Mouse (Mus musculus) limb, embryonic 12.5 days (tissue): ENCODE data around the gene Pip4k2b. TPM values are rescaled to one million over a fixed set of nuclear protein-coding genes. Genes with fewer than 3 reads are reported as not detected.

Experiments
- ATAC-seq: fragments of 200-750 bp; cut with Nextera tagmentation; 2 replicates; pipeline ENCODE4 v1.8.0; 2017; ENCODE audit warnings: low read depth, moderate TSS enrichment; ENCODE audit not compliant: insufficient number of reproducible peaks, insufficient read depth, low FRiP score, low TSS enrichment
- H3K27ac ChIP-seq: fragments of 300-500 bp; sonication (generic); 2 replicates; pipeline ENCODE4 v1.5.1; 2016; ENCODE audit warnings: mild to moderate bottlenecking, moderate library complexity
- H3K27me3 ChIP-seq: fragments of 300-500 bp; sonication (generic); 2 replicates; pipeline ENCODE4 v1.6.1; 2016; ENCODE audit warnings: mild to moderate bottlenecking, moderate library complexity
- H3K36me3 ChIP-seq: fragments of 300-500 bp; sonication (generic); 2 replicates; pipeline ENCODE4 v1.6.1; 2016; ENCODE audit warnings: mild to moderate bottlenecking, moderate library complexity
- H3K4me1 ChIP-seq: fragments of 300-500 bp; sonication (generic); replicated peaks from 2 replicates; pipeline ENCODE4 v1.6.1; 2016
- H3K4me2 ChIP-seq: fragments of 300-500 bp; sonication (generic); 2 replicates; pipeline ENCODE4 v1.6.1; 2016; ENCODE audit warnings: mild to moderate bottlenecking, moderate library complexity
- H3K4me3 ChIP-seq: fragments of 300-500 bp; sonication (generic); replicated peaks from 2 replicates; pipeline ENCODE4 v1.5.1; 2016; ENCODE audit warnings: mild to moderate bottlenecking
- H3K9ac ChIP-seq: fragments of 300-500 bp; sonication (generic); replicated peaks from 2 replicates; pipeline ENCODE4 v1.6.1; 2016; ENCODE audit warnings: mild to moderate bottlenecking, moderate library complexity
- H3K9me3 ChIP-seq: fragments of 300-500 bp; sonication (generic); 2 replicates; pipeline ENCODE4 v1.6.1; 2016; ENCODE audit warnings: mild to moderate bottlenecking, moderate library complexity
- WGBS: fragments of 180-500 bp; shearing (Covaris S2); methylation state at CpG from one replicate; pipeline ENCODE4 v1.1.7; 2016; 5-methylcytosine and 5-hydroxymethylcytosine counted together
- polyA plus RNA-seq: library from polyadenylated mRNA; unstranded; fragments of >200 nt; fragmentation: Nextera tagmentation; extraction: Ambion mirVana; gene quantifications from 2 replicates; pipeline ENCODE4 v1.2.1, GENCODE M21; 2016

Gene Pip4k2b
- polyA plus RNA-seq, 1 experiment from 2014 or later, result 2.7 TPM

GRCm38 (mm10) chr11:97748496-97748895, 4.0 kb upstream of the Pip4k2b start:
- Histone ChIP-seq H3K9ac (no peak overlapping the region), H3K36me3 (peaks cover 72% of the 10 kb centered on the region), H3K4me1 (peaks cover 4% of the 10 kb centered on the region), H3K27me3 (no peaks in the 10 kb centered on the region), H3K9me3 (peaks cover 3% of the 10 kb centered on the region; the same call in 1 of the 2 replicates), H3K4me2 (no peak overlapping the region), H3K27ac (no peak overlapping the region), H3K4me3 (no peak overlapping the region)
- no peak for ATAC-seq
- WGBS, result 87% methylated on average over 5 of the region's 5 CpGs

- no peak overlapping the region for H3K4me2 ChIP-seq
- H3K36me3 ChIP-seq, result peaks cover 65% of the 10 kb centered on the region
- no peak for ATAC-seq
- peaks cover 3% of the 10 kb centered on the region; the same call in 1 of the 2 replicates for H3K9me3 ChIP-seq
- no peak overlapping the region for H3K4me3 ChIP-seq
- 95% methylated on average over 8 of the region's 8 CpGs for WGBS
- H3K27me3 ChIP-seq, result no peaks in the 10 kb centered on the region
- no peak overlapping the region for H3K9ac ChIP-seq
- H3K4me1 ChIP-seq, result peaks cover 12% of the 10 kb centered on the region
- no peak overlapping the region for H3K27ac ChIP-seq
These were observed 3.3 kb upstream of the Pip4k2b start for GRCm38 (mm10) chr11:97747773-97748172.

GRCm38 (mm10) chr11:97745331-97745721, 822 bp upstream of the Pip4k2b start:
- no peak; the same call in 1 of the 2 replicates for ATAC-seq

GRCm38 (mm10) chr11:97744718-97745330, 320 bp upstream of the Pip4k2b start:
- no peaks in the 10 kb centered on the region for H3K27me3 ChIP-seq
- peak overlapping the region; percentile 85 for H3K4me2 ChIP-seq
- H3K27ac ChIP-seq, result peak overlapping the region; percentile 94
- 1% methylated on average over 51 of the region's 57 CpGs for WGBS
- peaks cover 18% of the 10 kb centered on the region for H3K4me1 ChIP-seq
- H3K9me3 ChIP-seq, result no peaks in the 10 kb centered on the region
- peak overlapping the region; percentile 82 for H3K9ac ChIP-seq
- H3K36me3 ChIP-seq, result peaks cover 41% of the 10 kb centered on the region
- ATAC-seq, result peak; percentile 94
- H3K4me3 ChIP-seq, result peak overlapping the region; percentile 83

More at GRCm38 (mm10) chr11:97745331-97745721, 822 bp upstream of the Pip4k2b start:
- H3K4me2 ChIP-seq, result peak overlapping the region; percentile 85
- no peaks in the 10 kb centered on the region for H3K27me3 ChIP-seq
- H3K4me3 ChIP-seq, result peak overlapping the region; percentile 83
- peaks cover 46% of the 10 kb centered on the region for H3K36me3 ChIP-seq
- WGBS, result 12% methylated on average over 13 of the region's 13 CpGs
- peak overlapping the region; percentile 94 for H3K27ac ChIP-seq
- H3K9ac ChIP-seq, result 0 out of 2 replicates have a peak overlapping the region, but pooled peaks have one; percentile 82
- no peaks in the 10 kb centered on the region for H3K9me3 ChIP-seq
- peaks cover 18% of the 10 kb centered on the region for H3K4me1 ChIP-seq

- Histone ChIP-seq H3K27me3 (no peaks in the 10 kb centered on the region), H3K9ac (peak overlapping the region; percentile 82), H3K4me1 (peaks cover 18% of the 10 kb centered on the region), H3K36me3 (peaks cover 28% of the 10 kb centered on the region), H3K4me2 (peak overlapping the region; percentile 85), H3K9me3 (0 out of 2 replicates have a peak, but pooled peaks cover 3% of the 10 kb centered on the region), H3K27ac (peak overlapping the region; percentile 94; the same call in 1 of the 2 replicates), H3K4me3 (peak overlapping the region; percentile 83)
- ATAC-seq, result no peak
- WGBS, result 40% methylated on average over 9 of the region's 9 CpGs
These were observed 1.1 kb downstream of the Pip4k2b start for GRCm38 (mm10) chr11:97743423-97743822.

- Histone ChIP-seq H3K9me3 (0 out of 2 replicates have a peak, but pooled peaks cover 3% of the 10 kb centered on the region), H3K9ac (peak overlapping the region; percentile 82; the same call in 1 of the 2 replicates), H3K4me3 (peak overlapping the region; percentile 83; the same call in 1 of the 2 replicates), H3K36me3 (peaks cover 20% of the 10 kb centered on the region), H3K4me2 (peak overlapping the region; percentile 85), H3K27me3 (no peaks in the 10 kb centered on the region), H3K4me1 (peaks cover 18% of the 10 kb centered on the region), H3K27ac (no peak overlapping the region)
- WGBS, result 91% methylated on average over 9 of the region's 9 CpGs
- ATAC-seq, result no peak
These were observed 1.9 kb downstream of the Pip4k2b start for GRCm38 (mm10) chr11:97742591-97742990.

GRCm38 (mm10) chr11:97742157-97742556, 2.3 kb downstream of the Pip4k2b start:
- no peak overlapping the region for H3K9ac ChIP-seq
- H3K27me3 ChIP-seq, result no peaks in the 10 kb centered on the region
- no peak overlapping the region for H3K4me3 ChIP-seq
- H3K4me1 ChIP-seq, result peaks cover 18% of the 10 kb centered on the region
- 94% methylated on average over 5 of the region's 5 CpGs for WGBS
- no peak overlapping the region for H3K27ac ChIP-seq
- 0 out of 2 replicates have a peak, but pooled peaks cover 3% of the 10 kb centered on the region for H3K9me3 ChIP-seq
- ATAC-seq, result no peak
- H3K36me3 ChIP-seq, result peaks cover 16% of the 10 kb centered on the region
- H3K4me2 ChIP-seq, result no peak overlapping the region

- Histone ChIP-seq H3K4me1 (peaks cover 18% of the 10 kb centered on the region), H3K4me2 (no peak overlapping the region), H3K9me3 (0 out of 2 replicates have a peak, but pooled peaks cover 3% of the 10 kb centered on the region), H3K27me3 (no peaks in the 10 kb centered on the region), H3K27ac (no peak overlapping the region), H3K4me3 (no peak overlapping the region), H3K36me3 (peaks cover 6% of the 10 kb centered on the region; the same call in 1 of the 2 replicates), H3K9ac (no peak overlapping the region)
- no peak for ATAC-seq
- 49% methylated on average over 7 of the region's 7 CpGs for WGBS
These were observed 4.3 kb downstream of the Pip4k2b start for GRCm38 (mm10) chr11:97740190-97740589.

GRCm38 (mm10) chr11:97739155-97739554, 5.3 kb downstream of the Pip4k2b start:
- Histone ChIP-seq H3K9me3 (0 out of 2 replicates have a peak, but pooled peaks cover 3% of the 10 kb centered on the region), H3K27me3 (no peaks in the 10 kb centered on the region), H3K4me1 (peaks cover 20% of the 10 kb centered on the region), H3K4me3 (no peak overlapping the region), H3K9ac (no peak overlapping the region), H3K4me2 (no peak overlapping the region), H3K36me3 (peaks cover 6% of the 10 kb centered on the region; the same call in 1 of the 2 replicates), H3K27ac (no peak overlapping the region)
- WGBS, result 91% methylated on average over 3 of the region's 3 CpGs
- no peak for ATAC-seq

GRCm38 (mm10) chr11:97738703-97739102, 5.8 kb downstream of the Pip4k2b start:
- ATAC-seq, result no peak
- no peak overlapping the region for H3K4me3 ChIP-seq
- WGBS, result 67% methylated on average over 6 of the region's 6 CpGs
- peaks cover 22% of the 10 kb centered on the region for H3K4me1 ChIP-seq
- 0 out of 2 replicates have a peak, but pooled peaks cover 3% of the 10 kb centered on the region for H3K9me3 ChIP-seq
- no peak overlapping the region for H3K27ac ChIP-seq
- H3K4me2 ChIP-seq, result no peak overlapping the region
- H3K36me3 ChIP-seq, result peaks cover 6% of the 10 kb centered on the region; the same call in 1 of the 2 replicates
- H3K27me3 ChIP-seq, result no peaks in the 10 kb centered on the region
- H3K9ac ChIP-seq, result no peak overlapping the region

- H3K4me2 ChIP-seq, result no peak overlapping the region
- H3K4me1 ChIP-seq, result peaks cover 16% of the 10 kb centered on the region
- H3K27me3 ChIP-seq, result no peaks in the 10 kb centered on the region
- no peak overlapping the region for H3K27ac ChIP-seq
- H3K4me3 ChIP-seq, result no peak overlapping the region
- H3K9me3 ChIP-seq, result 0 out of 2 replicates have a peak, but pooled peaks cover 3% of the 10 kb centered on the region
- H3K9ac ChIP-seq, result no peak overlapping the region
- peaks cover 6% of the 10 kb centered on the region for H3K36me3 ChIP-seq
- no peak for ATAC-seq
- 79% methylated on average over 4 of the region's 4 CpGs for WGBS
These were observed 6.9 kb downstream of the Pip4k2b start for GRCm38 (mm10) chr11:97737600-97737999.
